Mouse (Mus musculus) testis, adult 2 months (tissue): ENCODE measurements around the gene Wdr81.

Source experiments
- CTCF ChIP-seq: fragments of 200-500 bp; IDR thresholded peaks from 2 replicates; pipeline ENCODE4 v1.5.1; 2012; ENCODE audit warnings: low read depth, mild to moderate bottlenecking, inconsistent platforms, low read length, moderate library complexity; ENCODE audit not compliant: control insufficient read depth, insufficient read depth, insufficient replicate concordance
- POLR2A ChIP-seq: fragments of 200-500 bp; IDR thresholded peaks from 2 replicates; pipeline ENCODE4 v1.6.1; 2012; ENCODE audit warnings: low read depth, mild to moderate bottlenecking, inconsistent platforms, low read length, moderate library complexity; ENCODE audit not compliant: control insufficient read depth

DNA sequence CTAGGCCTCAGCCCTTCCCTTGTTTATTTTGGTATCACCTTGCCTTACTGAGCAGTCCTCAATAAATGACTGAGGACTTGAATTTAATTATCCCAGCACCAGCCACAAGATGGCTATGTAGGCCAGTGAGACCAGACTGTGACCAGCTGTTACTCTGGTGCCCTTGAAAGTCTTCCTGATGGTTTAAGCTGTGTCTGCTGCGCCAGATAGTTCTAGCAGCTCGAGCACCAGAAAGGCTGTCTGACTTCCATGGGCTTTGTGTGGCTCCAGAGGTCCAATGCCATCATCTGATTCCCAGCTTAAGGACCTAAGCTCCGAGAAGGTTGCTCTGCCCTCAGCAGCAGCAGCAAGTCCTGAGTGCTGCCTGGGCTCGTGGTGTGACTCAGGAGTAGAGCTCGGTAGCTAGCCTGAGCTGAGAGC is 52.2 kb downstream of the Wdr81 start:
- TF ChIP-seq CTCF (no peak; the same call in 1 of the 2 replicates), POLR2A (no peak)
